Mouse (Mus musculus) ovary, postnatal 14 days (tissue): Measurements from ENCODE around the gene Rxra.
A peak's percentile ranks its signal among the peaks of the same experiment; 100 is the strongest.

Experiments used
- DNase-seq: peaks from one replicate; pipeline ENCODE4 v3.0.0; 2022; ENCODE audit warnings: low spot score

Gene Rxra

GRCm38 (mm10) chr2:27676106-27676477 lies at the start of gene Rxra:
Gene Rxra, plus strand, starts transcription at chr2:27676440.
- peak; percentile 76 for DNase-seq

- no peak for DNase-seq
Observed at GRCm38 (mm10) chr2:27626604-27627003, 49.6 kb upstream of the Rxra start.

DNA sequence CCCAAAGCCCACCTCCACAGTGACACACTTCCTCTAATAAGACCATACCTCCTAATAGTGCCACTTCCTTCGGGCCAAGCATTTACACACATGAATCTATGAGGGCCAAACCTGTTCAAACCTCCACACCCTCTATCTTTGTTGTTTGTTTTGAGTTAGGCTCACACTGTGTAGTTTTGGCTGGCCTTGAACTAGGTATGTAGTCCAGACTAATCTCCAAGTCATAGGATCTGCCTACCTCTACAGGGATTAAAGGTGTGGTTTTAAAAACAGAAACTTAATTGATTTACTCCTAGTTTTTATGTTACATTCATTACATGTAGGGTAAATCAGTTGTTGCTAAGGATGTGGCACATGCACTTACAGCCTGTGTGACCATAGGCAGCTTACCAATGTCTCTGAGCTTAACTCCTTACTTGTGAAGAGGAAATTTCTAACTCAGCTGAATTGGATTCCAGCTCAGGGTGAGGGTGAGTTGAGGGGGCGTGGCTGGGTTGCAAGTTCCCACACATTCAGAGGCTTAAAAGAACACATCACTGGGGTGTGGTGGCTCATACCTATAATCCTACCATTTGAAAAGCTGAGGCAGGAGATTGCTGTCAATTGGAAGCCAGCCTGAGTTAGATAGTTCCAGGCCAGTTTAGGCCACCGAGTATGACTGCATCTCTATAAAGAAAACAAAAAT lies 45.5 kb upstream of the Rxra start:
- DNase-seq: no peak

DNA sequence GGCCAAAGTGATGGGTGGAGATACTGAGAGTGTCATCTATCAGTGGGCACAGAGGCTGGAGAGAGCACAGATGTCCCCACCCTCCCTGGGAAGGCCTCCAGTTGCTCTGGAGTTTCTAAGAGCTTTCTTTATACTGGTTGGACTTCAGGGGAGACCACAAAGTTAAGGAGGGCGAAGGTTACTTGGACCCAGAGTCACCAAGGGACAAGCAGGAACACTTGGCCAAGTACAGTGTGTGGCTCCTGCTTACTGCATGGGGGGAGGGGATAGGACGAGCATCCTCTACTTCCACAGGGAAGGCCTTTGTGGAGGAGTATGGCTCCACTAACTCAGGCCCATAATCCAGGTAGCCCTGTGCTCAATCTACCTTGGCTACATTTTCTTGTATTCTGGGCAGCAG lies 42.8 kb upstream of the Rxra start:
- no peak for DNase-seq

GRCm38 (mm10) chr2:27634018-27634417 lies 42.2 kb upstream of the Rxra start:
- DNase-seq: no peak

- DNase-seq: no peak
Observed at GRCm38 (mm10) chr2:27635147-27635738, 41.0 kb upstream of the Rxra start.

DNA sequence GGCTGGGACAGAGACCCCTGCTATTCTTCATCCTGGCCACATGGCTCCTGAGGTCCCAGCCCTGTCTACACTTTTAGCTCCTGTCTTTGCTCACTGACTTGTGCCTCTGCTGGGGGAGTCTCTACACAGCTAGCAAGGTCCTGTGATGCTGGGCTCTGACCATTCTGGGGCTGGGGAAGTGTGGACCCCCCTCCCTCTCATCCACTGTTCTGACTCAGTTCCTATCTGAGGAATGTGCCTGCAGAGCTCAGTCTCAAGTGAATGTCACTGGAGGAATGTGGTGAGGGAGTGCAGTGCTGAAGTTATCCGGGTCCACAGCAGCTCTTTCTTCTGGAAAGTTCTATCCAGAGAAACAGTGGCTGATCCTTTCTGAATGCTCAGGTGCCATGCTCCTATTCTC lies 39.4 kb upstream of the Rxra start:
- no peak for DNase-seq

DNA sequence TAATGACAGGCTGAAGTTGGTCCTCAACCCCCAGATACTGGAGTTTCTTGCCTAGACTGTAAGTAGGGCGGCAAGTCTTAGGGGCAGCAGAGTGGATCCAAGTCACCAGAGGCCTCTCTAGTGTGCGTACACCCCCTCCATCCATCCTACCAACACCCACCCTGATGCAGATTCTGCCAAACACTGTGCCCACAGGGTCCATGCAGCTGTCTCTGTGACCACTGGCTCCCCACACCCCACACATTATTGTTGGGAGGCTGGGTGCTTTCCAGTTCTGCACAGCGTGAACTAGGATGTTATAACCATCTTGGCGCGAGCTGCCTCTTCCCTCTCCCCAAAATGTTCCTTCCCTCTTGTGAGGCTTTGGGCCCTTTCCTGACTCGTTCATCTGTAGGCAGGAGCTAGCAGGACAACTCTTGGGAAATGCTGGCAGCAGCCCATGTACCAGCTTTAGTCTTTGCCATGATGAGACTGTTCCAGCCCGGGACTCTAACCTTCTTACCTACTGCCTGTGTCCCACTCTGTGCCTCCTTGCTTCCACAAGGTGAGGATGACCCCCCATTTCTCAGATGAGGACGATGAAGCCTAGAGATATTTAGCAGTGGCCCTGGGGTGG lies 38.9 kb upstream of the Rxra start:
- DNase-seq: no peak

DNA sequence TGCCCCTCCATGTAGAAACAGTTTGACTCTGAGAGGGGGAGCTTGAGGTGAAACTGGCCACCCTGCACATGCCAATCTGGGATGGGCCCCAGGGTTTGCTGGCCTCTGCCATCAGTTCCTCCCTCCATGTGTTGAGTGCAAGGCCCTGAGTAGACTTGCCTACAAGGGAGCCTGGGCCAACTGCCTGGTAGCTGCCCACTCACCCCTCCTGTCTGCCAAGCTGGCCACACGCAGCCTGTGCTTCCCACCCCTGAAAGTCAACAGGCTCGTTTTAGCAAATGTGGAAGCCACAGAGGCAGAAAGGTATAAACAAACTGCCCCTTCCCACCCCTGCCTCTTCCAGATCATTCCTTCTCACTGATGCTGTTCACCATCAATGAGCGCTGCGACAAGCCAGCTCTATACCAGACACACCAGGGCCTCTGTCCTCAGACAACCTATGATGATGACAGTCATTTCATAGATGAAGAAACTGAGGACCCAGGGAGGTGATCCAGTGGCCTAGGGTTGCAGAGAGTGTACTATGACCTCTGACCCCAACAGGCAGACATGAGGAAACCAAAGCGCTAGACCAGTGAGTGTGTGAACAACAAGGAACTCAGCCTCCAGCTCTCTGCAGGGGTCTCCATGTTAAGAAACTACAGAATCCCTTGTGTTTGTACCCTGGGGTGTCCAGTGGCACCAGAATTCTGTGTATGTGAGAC lies 36.5 kb upstream of the Rxra start:
- DNase-seq: no peak

DNA sequence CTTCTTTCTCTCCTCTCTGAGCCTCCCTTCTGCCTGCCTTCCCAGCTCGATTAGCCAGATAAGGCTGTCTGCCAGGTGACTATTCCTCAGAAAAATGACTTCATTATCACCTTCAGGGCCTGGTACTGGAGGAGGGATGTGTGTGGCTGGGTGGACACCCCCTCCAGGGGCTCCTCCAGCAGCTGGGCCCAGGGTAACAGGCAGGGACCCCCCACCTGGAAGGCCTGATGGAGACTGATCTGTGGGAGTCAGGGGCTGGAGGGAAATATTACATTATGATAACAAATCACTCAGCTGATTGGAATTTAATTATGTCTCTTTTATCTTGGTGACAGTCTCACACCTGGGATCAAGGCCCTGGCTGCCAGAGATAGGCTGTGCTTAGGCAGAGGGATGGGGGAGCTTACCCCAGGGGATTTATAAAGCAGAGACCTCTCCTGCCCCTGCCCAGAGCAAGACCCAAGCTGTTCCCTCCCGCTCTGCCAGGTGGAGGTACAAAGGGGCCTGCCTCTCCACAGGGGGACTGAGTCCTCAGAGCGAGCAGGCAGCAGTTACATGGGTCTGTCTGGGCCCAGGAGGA lies 35.2 kb upstream of the Rxra start:
- no peak for DNase-seq

GRCm38 (mm10) chr2:27644547-27645120 lies 31.6 kb upstream of the Rxra start:
- DNase-seq: no peak

DNA sequence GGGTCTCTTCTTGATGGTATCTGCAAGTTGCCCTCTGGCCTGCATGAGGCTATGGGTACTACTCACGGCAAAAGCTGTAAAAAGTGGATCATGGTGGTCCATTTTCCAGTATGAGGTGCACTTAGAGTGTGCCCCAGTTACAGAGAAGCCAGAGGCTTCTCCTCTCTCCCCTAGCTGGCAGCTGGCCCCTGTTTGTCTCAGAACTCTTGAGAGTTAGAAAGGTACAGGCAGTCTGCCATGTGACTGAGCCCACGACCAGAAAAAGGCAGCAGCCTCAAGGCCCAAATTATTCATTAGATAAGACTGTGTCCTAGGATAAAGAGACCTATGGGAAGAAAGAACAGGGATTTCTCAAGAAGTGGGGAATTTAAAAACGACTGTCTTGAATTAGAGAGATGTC lies 30.8 kb upstream of the Rxra start:
- no peak for DNase-seq

DNA sequence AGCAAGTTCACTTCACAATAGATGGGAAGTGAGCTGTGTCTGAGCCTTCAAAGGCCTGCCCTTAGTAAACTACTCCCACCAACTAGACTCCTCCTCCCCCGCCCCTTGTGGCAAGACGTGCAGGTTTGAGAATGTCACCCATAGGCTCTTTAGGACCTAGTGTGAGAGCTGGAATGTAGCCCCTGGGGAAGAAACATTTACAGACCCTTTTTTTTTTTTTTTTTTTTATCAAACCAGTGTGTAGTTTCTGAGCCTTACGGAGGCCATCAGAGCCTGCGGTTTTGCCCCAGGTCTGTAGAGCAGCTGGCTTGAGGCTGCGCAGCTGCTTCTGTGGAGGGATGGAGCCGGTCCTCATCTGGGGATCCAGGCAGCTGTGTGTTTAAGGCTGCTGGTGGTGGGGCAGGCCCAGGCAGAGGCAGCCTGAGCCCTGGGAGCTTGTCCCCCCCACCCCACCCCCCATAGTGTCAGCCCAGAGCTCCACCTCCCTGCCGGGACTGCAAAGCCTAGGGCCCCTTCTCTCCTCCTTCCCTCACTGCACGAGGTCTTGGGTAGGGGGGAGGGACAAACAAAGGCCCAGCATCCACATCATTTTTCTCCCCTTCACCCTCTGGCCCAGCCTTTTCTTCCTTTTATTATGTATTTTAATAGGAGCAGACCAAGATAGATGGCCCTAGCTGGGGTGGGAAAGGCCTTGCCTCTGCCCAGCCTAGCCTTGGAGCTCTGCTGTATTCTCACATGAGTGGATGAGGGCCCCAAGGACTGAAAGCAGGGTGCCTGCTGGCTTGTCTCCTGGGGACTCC lies 26.2 kb upstream of the Rxra start:
- no peak for DNase-seq

DNA sequence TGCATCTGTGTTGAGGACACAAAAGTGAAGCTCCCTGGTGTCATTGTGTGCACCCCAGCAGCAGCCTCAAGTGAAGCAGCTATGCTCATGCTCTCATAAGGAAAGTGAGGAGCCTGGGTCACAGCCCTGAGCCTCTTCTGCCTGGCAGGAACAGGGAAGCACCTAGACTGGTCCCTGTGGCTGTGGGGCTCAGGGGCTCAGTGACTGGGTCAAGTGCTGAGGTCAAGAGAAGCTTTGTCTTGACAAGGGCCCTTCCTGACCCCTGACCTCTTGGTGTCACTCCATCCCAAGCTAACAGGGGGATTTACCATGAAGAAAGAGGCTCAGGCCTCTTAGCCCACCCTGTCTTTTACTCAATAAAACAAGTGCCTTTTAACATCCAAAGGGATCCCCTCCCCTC lies 25.2 kb upstream of the Rxra start:
- DNase-seq: no peak

DNA sequence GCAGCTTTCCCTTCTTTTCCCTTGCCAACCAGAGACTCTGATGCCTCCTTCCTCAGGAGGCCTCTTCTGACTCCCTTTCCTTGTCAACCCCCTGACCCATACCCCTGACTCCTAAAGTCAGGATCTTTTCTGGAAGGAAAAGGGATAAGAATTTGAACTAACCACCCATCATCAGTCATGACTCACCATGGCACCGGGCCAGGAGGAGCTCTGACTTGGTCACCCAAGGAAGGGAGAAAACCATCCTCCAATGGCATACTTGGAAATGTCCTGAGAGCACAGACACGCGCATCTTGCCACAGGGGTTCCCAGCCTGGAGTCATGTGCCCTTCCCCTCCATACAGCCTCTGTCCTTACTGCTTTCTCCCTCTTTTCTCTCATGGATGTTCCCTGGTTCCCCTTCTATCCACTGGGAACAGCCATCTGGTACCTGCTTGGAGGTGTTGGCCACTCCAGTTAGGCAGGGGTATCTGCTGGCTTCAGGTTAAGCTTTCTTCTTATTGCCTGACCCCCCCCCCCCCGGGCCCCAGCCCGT lies 22.7 kb upstream of the Rxra start:
- no peak for DNase-seq

DNA sequence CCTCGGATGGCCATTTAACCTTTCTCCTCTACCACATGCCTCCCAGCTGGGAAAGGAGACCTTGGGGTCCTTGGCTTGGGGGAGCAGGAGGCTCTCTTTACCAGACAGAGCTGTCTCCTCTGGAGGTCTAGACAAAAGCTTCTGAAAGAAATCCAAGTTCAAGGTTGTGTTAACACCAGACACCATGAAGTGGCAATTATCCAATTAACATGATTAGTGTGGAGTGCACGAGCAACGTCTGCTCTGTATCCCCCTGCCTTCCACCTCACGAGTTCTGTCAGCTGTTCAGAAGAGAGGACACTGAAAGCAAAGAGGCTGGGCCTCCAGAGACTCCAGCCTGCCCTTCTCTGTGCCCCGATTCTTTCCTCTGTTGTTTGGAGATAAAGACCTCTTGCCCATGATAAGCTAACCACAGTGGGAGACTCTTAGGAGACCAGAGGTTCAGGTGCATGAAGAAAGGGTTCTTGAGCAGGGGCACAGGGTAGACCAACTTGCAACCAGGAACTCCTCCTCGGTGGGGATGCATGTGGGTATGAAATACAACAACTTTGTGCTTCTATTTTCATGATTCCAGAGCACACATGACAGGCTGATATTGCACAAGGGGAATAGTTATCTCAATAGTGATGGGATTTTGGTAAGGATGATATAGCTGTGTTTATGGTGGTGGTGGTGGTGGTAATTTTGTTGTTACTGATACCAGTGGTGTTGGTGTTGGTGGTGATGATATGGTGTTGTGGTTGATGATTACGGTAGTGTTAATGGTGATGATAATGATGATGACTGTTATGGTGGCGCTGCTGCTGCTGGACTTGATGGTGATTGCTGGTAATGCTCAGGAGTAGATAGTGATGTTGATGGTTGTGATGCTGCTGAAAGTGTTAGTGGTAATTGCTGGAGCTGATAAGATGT lies 21.7 kb upstream of the Rxra start:
- DNase-seq: no peak

DNA sequence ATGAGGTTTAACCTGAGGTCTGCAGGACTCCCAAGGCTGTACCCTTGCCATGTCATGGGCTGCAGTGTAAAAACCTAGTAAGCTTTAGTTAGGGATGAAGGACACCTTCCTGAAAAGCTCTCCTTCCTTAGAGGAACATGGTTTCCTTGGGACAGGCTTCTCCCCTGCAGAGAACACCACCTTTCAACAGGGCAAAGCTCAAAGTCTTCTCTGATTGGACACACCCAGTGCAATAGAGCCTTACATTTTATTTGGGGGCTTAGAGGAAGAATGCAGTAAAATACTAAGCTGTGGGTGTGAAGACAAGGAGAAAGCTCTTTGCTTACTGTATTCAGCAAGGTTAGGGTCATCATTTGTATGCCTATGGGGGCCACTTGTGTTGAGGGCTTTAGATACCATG lies 19.7 kb upstream of the Rxra start:
- DNase-seq: no peak

DNA sequence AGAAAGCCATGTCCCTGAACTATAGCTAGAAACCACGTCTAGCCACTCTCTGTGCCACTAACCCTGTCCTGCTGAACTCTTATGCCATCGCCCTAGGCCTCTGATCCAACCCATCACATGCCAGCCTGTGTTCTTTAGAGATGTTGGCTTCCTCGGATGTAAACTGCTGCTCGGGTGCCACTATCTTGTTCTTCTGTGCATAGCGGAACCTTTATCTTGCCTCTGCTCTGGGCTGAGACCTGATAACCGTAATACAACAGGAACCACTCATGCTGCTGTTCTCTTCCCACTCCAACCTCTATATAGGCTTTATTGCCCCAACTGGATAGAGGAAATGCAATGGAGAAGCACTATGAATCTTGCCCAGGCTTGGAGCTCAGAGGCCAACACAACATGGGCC lies 11.0 kb upstream of the Rxra start:
- no peak for DNase-seq

DNA sequence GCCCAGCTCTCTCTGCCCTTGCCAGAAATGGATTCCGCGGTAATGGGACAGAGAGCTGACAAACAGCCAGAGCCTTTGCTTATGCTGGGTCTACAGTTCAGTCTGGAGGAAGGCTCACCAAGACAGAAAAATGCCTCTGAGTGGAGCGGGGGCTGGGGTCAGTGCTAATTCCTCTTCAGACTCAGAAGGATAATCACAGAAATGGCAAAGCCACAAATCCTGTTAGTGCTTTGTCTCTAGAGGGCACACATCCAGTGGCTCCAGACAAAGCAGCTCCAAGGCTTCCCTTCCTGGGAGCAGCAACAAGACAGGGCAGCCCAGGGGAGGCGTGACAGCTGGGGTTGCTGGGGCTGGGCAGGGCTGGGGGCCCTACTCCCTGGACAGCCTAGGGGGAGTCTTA lies 9.5 kb upstream of the Rxra start:
- no peak for DNase-seq

DNA sequence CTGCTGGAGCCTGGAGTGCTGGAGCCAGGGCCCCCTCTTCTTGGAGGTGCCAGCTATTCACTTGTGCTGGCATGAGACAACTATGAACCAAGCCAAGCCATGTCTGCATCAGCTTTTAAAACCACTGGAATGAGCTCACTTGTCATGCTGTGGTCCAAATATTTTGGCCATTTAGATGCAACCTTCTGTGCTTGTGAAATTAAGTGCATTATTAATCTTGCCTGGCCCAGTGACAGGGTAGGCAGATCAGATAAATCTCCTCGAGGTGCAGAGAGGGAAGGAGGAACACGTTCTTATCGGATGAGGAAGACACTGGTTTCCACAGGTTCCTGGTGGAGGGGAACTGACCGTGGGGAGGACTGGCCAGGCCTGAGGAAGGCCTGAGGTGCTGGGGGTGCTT lies 8.6 kb upstream of the Rxra start:
- no peak for DNase-seq
